In genomic region chr15:50346953-50347352, GRCm38 (mm10) we compare ENCODE assay signal across 29 mouse cellular contexts.
"Had no signal": no experiment of that assay in that cellular context is flagged by ENCODE, and none has a peak within 500 bp of the region (broad histone marks: within the 10 kb centered on the region; RNA-seq: fewer than 3 reads in every experiment).

No protein-coding gene starts in this region.

- H3K27me3 ChIP-seq: heart, embryonic 12.5 days; heart, embryonic 13.5 days; heart, embryonic 15.5 days; hindbrain, embryonic 12.5 days; hindbrain, embryonic 13.5 days; hindbrain, embryonic 15.5 days; intestine, embryonic 15.5 days; kidney, embryonic 15.5 days had no signal

- H3K4me3 ChIP-seq: heart, embryonic 12.5 days; heart, embryonic 13.5 days; heart, embryonic 15.5 days; hindbrain, embryonic 10.5 days; hindbrain, embryonic 12.5 days; hindbrain, embryonic 13.5 days; hindbrain, embryonic 15.5 days; intestine, embryonic 15.5 days; kidney, embryonic 15.5 days; layer of hippocampus, adult 2 months; left cerebral cortex, adult 2 months had no signal

- H3K27ac ChIP-seq: heart, embryonic 13.5 days; heart, embryonic 15.5 days; hindbrain, embryonic 10.5 days; hindbrain, embryonic 12.5 days; hindbrain, embryonic 13.5 days; hindbrain, embryonic 14.5 days; hindbrain, embryonic 15.5 days; hindbrain, postnatal 0 days; intestine, embryonic 15.5 days; kidney, embryonic 15.5 days; kidney, postnatal 0 days; layer of hippocampus, adult 2 months; left cerebral cortex, adult 2 months had no signal

- DNase-seq: heart, postnatal 10 days; heart, postnatal 36 days; heart, postnatal 4 days; kidney, adult 11 months; kidney, adult 18-20 months; kidney, adult 2 months; kidney, adult 8-10 months; kidney, adult 9 months; kidney, postnatal 10 days; kidney, postnatal 14 days; kidney, postnatal 25 days; kidney, postnatal 36 days; kidney, postnatal 4 days; layer of hippocampus, adult 9-11 months; layer of hippocampus, postnatal 36 days had no signal

- H3K36me3 ChIP-seq: heart, embryonic 12.5 days; heart, embryonic 13.5 days; heart, embryonic 15.5 days; hindbrain, embryonic 10.5 days; hindbrain, embryonic 12.5 days; hindbrain, embryonic 13.5 days; hindbrain, embryonic 15.5 days; intestine, embryonic 15.5 days; kidney, embryonic 15.5 days had no signal

- H3K4me1 ChIP-seq: heart, embryonic 12.5 days; heart, embryonic 13.5 days; heart, embryonic 15.5 days; hindbrain, embryonic 10.5 days; hindbrain, embryonic 12.5 days; hindbrain, embryonic 13.5 days; hindbrain, embryonic 15.5 days; intestine, embryonic 15.5 days; kidney, embryonic 15.5 days had no signal

- H3K9me3 ChIP-seq: heart, embryonic 12.5 days; heart, embryonic 13.5 days; heart, embryonic 15.5 days; hindbrain, embryonic 10.5 days; hindbrain, embryonic 12.5 days; hindbrain, embryonic 13.5 days; hindbrain, embryonic 15.5 days; intestine, embryonic 15.5 days; kidney, embryonic 15.5 days had no signal
